Mouse (Mus musculus) thymus, adult 2 months (tissue): ENCODE data around the gene Cdh23.

Experiments used
- CTCF ChIP-seq: fragments of 200-500 bp; IDR thresholded peaks from 2 replicates; pipeline ENCODE4 v1.5.1; 2012; ENCODE audit warnings: mild to moderate bottlenecking, control low read depth, low read length, moderate library complexity, borderline replicate concordance; ENCODE audit not compliant: control insufficient read depth, poor library complexity, insufficient read depth; ENCODE audit errors: extremely low read depth
- POLR2A ChIP-seq: fragments of 200-500 bp; IDR thresholded peaks from 2 replicates; pipeline ENCODE4 v1.6.1; 2012; ENCODE audit warnings: mild to moderate bottlenecking, low read length, control low read depth, moderate library complexity; ENCODE audit not compliant: control insufficient read depth, poor library complexity, insufficient read depth; ENCODE audit errors: extremely low read depth

GRCm38 (mm10) chr10:60296027-60296426 lies 400.3 kb downstream of the Cdh23 start:
- TF ChIP-seq CTCF = no peak
- no peak for TF ChIP-seq POLR2A
